Mouse (Mus musculus): ENCODE measurements at regions not wholly inside any gene's neighbourhood (a gene's known extent, or its start where the extent isn't known, plus 50 kb on each side); places are given as distances from the start of the nearest gene placed in this dataset.

GRCm38 (mm10) chr4:131014301-131015081 is 70.3 kb downstream of the Matn1 start:
- DNase-seq (ENCODE audit: low spot score), result peak; percentile 76

GRCm38 (mm10) chr4:131015156-131015555 is 71.0 kb downstream of the Matn1 start:
- DNase-seq (ENCODE audit: low spot score), result peak; percentile 51

GRCm38 (mm10) chr4:131023601-131024000 is 79.4 kb downstream of the Matn1 start:
- DNase-seq (ENCODE audit: low spot score), result no peak

GRCm38 (mm10) chr4:131036292-131036691 is 92.1 kb downstream of the Matn1 start:
- peak; percentile 45 for DNase-seq (ENCODE audit: low spot score)

- DNase-seq (ENCODE audit: low spot score), result peak; percentile 39
Measured at GRCm38 (mm10) chr4:131037179-131037578, 93.0 kb downstream of the Matn1 start.

GRCm38 (mm10) chr4:131039686-131040085 is 95.5 kb downstream of the Matn1 start:
- DNase-seq (ENCODE audit: low spot score), result no peak

GRCm38 (mm10) chr4:131041210-131041609 is 97.0 kb downstream of the Matn1 start:
- no peak for DNase-seq (ENCODE audit: low spot score)

- DNase-seq (ENCODE audit: low spot score), result no peak
Measured at GRCm38 (mm10) chr4:131046101-131046500, 101.9 kb downstream of the Matn1 start.

- no peak for DNase-seq (ENCODE audit: low spot score)
Measured at GRCm38 (mm10) chr4:131046969-131047650, 102.9 kb downstream of the Matn1 start.

- DNase-seq (ENCODE audit: low spot score), result no peak
Measured at GRCm38 (mm10) chr4:131056293-131056692, 112.1 kb downstream of the Matn1 start.

- DNase-seq (ENCODE audit: low spot score), result no peak
Measured at GRCm38 (mm10) chr4:131059572-131059971, 115.4 kb downstream of the Matn1 start.

GRCm38 (mm10) chr4:131060191-131060680 is 116.1 kb downstream of the Matn1 start:
- DNase-seq (ENCODE audit: low spot score), result no peak

- DNase-seq (ENCODE audit: low spot score), result peak; percentile 67
Measured at GRCm38 (mm10) chr4:131060706-131061105, 116.5 kb downstream of the Matn1 start.

- no peak for DNase-seq (ENCODE audit: low spot score)
Measured at GRCm38 (mm10) chr4:131062592-131062991, 118.4 kb downstream of the Matn1 start.

- peak; percentile 13 for DNase-seq (ENCODE audit: low spot score)
Measured at GRCm38 (mm10) chr4:131066186-131066939, 122.2 kb downstream of the Matn1 start.

GRCm38 (mm10) chr4:131070566-131070965 is 126.4 kb downstream of the Matn1 start:
- no peak for DNase-seq (ENCODE audit: low spot score)

GRCm38 (mm10) chr4:131072623-131073022 is 128.4 kb downstream of the Matn1 start:
- no peak for DNase-seq (ENCODE audit: low spot score)

- no peak for DNase-seq (ENCODE audit: low spot score)
Measured at GRCm38 (mm10) chr4:131073420-131073819, 129.2 kb downstream of the Matn1 start.

- no peak for DNase-seq (ENCODE audit: low spot score)
Measured at GRCm38 (mm10) chr4:131075326-131075932, 131.2 kb downstream of the Matn1 start.

GRCm38 (mm10) chr4:131076628-131077027 is 132.4 kb downstream of the Matn1 start:
- no peak for DNase-seq (ENCODE audit: low spot score)

- no peak for DNase-seq (ENCODE audit: low spot score)
Measured at GRCm38 (mm10) chr4:131080113-131080512, 135.9 kb downstream of the Matn1 start.

GRCm38 (mm10) chr4:131083405-131083804 is 139.2 kb downstream of the Matn1 start:
- no peak for DNase-seq (ENCODE audit: low spot score)

All from retina, embryonic 14.5 days (tissue).